Mouse (Mus musculus) T-cell, adult 66 days (primary cell): ENCODE measurements around the gene Olfr1446. TPM values are rescaled to one million over a fixed set of nuclear protein-coding genes. Genes with fewer than 3 reads are reported as not detected.

Experiments
- total RNA-seq, 2 experiments: library from RNA; stranded (reverse); gene quantifications; 3 replicates in 1 of 2; 4 replicates in 1 of 2; pipeline ENCODE4 v1.2.4; 2023

The Olfr1446 gene
- total RNA-seq: not detected

DNA sequence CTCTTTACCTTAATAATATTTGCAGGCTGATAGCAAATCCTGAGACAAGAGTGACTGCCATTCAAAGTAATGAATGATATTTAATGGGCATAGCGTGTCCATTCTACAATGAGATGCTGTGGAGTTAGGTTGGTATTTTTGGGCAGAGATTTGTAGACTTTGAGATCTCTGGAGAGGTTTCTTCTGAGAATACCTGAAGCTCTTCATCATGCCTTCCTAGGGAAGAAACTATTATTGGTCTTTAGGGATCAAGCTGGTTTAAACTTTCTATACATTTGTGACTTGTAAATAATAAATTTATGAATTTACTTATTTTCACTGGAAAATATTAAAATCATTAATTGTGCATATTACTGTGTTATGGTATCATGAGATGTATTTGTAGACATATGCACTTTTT, at the start of gene Olfr1446:
Gene Olfr1446 (minus strand): TSS at position 101 of the 400 bp plus-strand sequence.

DNA sequence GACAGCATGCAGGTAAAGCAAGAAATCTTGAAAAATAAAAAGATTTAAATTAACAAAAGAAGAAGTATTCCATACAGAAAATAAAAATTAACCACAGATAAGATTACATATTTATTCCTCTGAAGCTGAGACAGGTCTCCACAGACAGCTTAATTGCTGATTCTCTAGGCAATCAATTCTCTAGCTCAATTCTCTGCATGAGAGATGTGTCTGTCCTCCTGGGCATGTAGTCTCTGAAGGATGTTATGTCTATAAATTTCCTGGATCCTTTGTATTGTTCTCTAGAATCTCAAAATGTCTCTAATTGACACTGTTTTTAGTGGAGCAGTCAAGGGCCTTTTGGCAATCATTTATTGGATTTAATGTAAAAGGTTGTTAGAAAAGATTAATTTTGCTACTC, 37.2 kb upstream of the Olfr1446 start, which contains the start of gene Olfr1449:
Gene Olfr1449 (plus strand): TSS at position 301 of the 400 bp plus-strand sequence.

DNA sequence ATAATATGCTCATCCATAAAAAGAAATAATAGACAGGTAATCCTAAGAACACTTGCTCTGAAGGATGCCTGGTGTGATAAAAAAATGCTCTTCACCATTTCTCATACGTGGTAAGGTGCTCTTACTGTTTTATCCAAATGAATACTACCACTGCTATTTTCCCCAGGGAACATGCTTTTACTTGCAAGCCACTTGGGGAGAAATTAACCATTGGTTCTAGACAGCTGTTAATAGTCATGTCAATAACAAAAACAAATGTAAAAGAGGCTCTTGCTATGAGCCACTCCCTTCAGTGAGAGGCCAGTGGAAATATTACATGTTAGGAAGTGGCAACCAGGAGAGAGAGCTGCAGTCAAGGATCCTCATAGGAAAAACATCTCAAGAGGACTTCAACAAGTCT, 31.0 kb upstream of the Olfr1446 start, which contains the start of gene Olfr1448:
Gene Olfr1448 (minus strand): TSS at position 101 of the 400 bp plus-strand sequence.

DNA sequence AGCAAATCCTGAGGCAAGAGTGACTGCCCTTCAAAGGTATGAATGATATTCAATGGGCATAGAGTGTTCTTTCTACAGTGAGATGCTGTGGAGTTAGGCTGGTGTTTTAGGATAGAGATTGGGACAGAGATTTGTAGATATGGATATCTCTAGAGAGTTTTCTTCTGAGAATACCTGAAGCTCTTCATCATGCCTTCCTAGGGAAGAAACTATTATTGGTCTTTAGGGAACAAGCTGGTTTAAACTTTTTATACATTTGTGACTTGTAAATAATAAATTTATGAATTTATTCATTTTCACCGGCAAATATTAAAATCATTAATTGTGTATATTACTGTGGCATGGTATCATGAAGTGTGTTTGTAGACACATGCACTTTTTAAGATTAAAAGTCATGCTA, 10.3 kb upstream of the Olfr1446 start, which contains the start of gene Olfr1447:
Gene Olfr1447 (minus strand): TSS at position 101 of the 400 bp plus-strand sequence.

DNA sequence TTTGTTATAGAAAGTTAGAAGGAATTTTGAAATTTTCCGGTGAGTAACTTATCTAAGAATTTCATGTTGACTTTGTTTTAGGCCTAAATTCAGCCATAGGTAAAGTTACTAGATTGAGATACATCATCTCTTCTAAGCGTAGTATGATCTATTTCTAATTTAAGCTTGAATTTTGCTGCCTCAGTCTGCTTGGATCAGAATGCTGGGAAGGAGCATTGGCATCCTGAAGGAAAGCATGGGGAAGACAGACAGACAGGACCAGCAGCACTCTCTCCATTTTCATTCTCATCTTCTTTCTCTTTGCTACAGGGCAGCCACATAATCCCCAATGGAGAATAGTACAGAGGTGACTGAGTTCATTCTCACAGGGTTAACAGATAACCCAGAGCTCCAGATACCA, 9.8 kb downstream of the Olfr1446 start, which contains the start of gene Olfr1445:
Gene Olfr1445 (plus strand): TSS at position 301 of the 400 bp plus-strand sequence.

DNA sequence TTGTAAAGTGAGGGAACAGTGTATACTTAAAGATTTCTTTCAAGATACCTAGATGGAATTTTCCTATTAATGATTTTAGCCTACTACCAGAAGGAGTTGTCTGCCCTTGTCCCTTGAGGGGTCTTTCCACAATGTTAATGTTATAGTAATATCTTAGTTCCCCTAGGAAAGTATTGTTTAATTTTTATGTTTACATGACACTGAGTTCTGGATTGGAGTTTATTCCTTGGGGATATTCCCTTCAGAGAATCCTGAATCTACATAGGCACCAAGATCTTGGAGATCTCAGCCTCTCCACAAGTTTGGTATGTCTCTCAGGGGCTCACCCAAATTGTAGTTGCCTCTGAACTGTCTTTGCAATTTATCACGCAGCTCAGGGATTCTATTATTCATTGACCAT, 36.3 kb downstream of the Olfr1446 start, which contains the start of gene Olfr1444:
Gene Olfr1444 (plus strand): TSS at position 301 of the 400 bp plus-strand sequence.

DNA sequence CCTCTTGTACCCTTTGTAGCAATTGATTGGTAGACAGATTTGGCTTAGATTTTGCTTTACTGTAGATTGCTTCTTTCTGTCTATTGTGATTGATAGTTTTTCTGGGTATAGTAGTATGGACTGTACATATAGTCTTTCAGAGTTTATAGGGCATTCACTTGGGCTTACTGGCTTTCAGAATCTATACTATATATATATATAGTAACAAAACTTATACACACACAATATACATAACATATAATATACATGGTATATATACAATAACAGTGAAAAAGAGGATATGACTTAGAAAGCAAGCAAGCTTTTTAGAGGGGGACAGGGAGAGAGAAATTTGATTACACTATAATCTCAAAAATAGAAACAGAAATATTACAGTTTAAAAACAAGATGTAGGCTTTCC, 46.9 kb downstream of the Olfr1446 start, which contains the start of gene Gm5244:
Gene Gm5244 (plus strand): TSS at position 301 of the 400 bp plus-strand sequence.

Other genes with a start within 250 kb of the Olfr1446 start
- not detected for gene Olfr1442, start 223.1 kb downstream of the Olfr1446 start, total RNA-seq
- gene Olfr1443, start 215.4 kb downstream of the Olfr1446 start, total RNA-seq: not detected
- not detected for gene Keg1, start 197.7 kb downstream of the Olfr1446 start, total RNA-seq
- 1 to 10 TPM; 5.7 to 6.1 TPM for gene Cntf, start 127.9 kb downstream of the Olfr1446 start, total RNA-seq
- 10 to 100 TPM; 85.1 to 88.8 TPM for gene Zfp91, start 97.4 kb downstream of the Olfr1446 start, total RNA-seq
- gene Lpxn, start 97.3 kb downstream of the Olfr1446 start, total RNA-seq: 10 to 100 TPM; 42.7 to 50.1 TPM
- gene Gm5244, start 46.8 kb downstream of the Olfr1446 start, total RNA-seq: 1 to 10 TPM; 4.5 to 5.5 TPM
- gene Olfr1444, start 36.2 kb downstream of the Olfr1446 start, total RNA-seq: 1 to 10 TPM in 1 of 2 experiments, not detected in 1; 1.1 TPM
- gene Olfr1445, start 9.7 kb downstream of the Olfr1446 start, total RNA-seq: not detected
- gene Olfr1447, start 10.2 kb upstream of the Olfr1446 start, total RNA-seq: not detected
- gene Olfr1448, start 30.9 kb upstream of the Olfr1446 start, total RNA-seq: not detected
- gene Olfr1449, start 37.3 kb upstream of the Olfr1446 start, total RNA-seq: not detected
- not detected for gene Olfr1450, start 56.7 kb upstream of the Olfr1446 start, total RNA-seq
- gene Olfr1451, start 101.5 kb upstream of the Olfr1446 start, total RNA-seq: not detected
- not detected for gene Olfr1453, start 134.8 kb upstream of the Olfr1446 start, total RNA-seq
- gene Olfr1454, start 167.1 kb upstream of the Olfr1446 start, total RNA-seq: not detected
- gene Olfr1457, start 204.4 kb upstream of the Olfr1446 start, total RNA-seq: not detected
- not detected for gene Olfr1458, start 213.3 kb upstream of the Olfr1446 start, total RNA-seq